Mouse (Mus musculus): Measurements from ENCODE around the gene Adh6a.

The Adh6a gene

DNA sequence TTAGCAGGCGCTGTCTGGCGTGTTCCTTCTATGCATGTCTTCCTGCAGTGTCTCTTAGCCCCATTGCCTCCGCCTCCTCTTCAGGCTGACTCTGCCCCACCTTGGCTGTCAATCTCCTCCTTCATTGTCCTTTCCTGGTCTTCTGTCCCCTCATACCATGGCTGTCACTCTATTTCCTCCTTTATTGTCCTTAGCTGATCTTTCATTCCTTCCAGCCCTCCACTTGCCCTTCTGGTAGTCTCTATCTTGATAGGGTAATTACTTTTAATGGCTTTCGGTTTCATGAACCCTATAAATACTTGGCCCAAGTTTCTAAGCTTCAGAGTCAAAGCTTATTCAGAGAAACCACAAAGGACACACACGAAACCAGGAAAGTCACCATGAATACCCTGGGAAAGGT is at the start of gene Adh6a:
Gene Adh6a (plus strand): TSS at position 322 of the 400 bp plus-strand sequence.
- DNase-seq: no peak

DNA sequence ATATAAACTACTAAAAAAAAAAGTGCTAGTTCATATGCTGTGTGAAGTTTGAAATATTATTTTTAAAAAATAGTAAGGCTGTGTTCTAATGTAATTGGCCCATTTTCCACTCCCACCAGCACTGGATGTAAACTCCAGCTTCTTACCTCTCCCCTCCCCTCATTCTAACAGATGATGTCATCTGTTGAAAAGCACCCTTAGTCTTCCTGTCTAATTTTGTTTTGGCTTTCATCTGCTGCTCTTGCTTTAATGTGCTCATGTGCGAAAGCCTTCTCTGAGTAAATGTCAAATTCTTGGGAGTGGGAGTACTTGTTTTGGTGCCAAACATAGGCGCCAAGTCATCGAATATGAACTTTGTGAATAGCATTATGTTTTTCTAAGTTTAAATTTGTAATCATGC is 48.4 kb upstream of the Adh6a start:
- no peak for DNase-seq

DNA sequence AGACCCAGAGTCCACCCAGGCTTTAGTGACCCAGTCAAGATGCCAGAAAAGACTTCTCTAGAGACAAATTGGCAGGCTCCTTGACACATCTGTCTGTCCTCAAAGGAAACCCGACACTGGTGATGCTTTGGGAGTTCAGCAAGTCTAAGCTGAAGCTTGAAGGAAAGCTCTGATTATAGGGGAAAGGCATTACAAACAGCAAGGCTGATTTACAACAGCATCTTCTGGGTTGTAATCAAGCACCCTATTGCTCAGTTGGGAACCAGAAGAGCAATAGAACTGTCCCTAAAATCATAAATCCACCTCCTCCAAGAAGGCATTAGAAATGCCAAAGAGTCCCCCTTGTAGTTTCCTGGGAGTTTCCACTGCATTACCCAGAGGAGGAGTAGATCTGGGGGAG is 42.6 kb upstream of the Adh6a start:
- no peak for DNase-seq

GRCm38 (mm10) chr3:138271297-138271696 is 41.8 kb upstream of the Adh6a start:
- DNase-seq: no peak

GRCm38 (mm10) chr3:138273080-138273479 is 40.0 kb upstream of the Adh6a start:
- DNase-seq: no peak

DNA sequence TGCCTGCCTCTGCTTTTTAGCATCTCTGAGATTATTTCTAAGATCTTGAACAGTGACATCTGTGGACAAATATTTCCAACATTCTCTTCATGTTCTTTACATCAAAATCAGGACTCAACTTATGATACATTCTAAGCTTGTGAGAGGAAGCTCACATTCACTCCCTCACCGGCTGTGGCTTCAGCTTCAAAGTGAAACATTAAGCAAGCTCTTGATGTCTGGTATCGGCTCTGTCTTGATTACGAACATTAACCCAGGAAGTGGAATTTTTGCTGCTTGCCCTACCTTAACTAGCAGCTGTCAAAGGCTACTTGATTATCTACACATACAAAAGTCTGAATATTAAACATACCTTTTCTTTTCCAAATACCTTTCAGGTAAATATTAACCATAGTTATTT is 38.0 kb upstream of the Adh6a start:
- no peak for DNase-seq

DNA sequence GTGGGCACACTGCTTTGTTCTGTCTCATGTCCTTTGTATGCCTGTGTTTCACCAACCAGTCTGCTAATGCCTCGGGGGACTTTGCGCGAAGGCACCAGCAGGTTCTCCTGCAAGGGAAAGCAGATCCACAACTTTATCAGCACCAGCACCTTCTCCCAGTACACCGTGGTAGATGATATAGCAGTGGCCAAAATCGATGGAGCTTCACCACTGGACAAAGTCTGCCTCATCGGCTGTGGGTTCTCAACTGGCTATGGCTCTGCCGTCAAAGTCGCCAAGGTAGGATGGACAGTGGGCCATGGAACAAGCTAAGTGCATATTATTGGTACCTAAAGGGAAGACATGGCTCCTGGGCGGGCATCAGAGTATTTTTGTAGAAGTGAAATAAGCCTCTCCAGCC is 30.5 kb upstream of the Adh6a start:
- DNase-seq: no peak

DNA sequence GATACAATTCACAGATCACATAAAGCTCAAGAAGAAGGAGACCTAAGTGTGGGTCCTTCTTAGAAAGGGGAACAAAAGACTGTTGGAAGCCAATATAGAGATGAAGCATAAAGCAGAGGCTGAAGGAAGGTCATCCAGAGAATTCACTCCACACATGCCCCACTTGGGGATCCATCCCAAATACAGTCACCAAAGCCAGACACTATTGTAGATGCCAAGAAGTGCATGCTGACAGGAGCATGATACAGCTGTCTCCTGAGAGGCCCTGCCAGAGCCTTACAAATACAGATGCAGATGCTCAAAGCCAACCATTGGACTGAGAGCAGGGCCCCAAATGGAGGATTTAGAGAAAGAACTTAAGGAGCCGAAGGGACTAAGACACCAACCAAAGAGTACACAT is 29.3 kb upstream of the Adh6a start:
- DNase-seq: no peak

- no peak for DNase-seq
Measured at GRCm38 (mm10) chr3:138285986-138286385, 27.1 kb upstream of the Adh6a start.

DNA sequence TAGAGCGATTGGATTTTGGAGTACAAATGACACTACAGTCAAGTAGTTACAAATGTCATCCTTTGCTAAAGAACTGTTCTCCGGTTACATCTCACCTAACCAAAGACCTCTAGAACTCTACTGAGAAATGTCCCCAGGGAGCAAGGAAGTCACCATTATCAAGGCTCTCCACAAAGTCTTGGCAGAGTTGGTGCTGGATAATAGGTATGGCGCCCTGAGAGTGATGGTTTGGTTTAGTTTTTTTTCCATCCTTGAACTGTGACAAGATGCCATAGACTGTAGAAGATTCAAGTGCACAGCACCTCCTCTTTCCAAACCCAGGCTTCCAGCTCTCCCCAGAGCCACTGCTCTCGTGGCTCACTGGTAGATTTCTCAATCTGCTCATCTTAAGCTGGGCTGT is 25.4 kb upstream of the Adh6a start:
- DNase-seq: no peak

GRCm38 (mm10) chr3:138290672-138291071 is 22.4 kb upstream of the Adh6a start:
- no peak for DNase-seq

- no peak for DNase-seq
Measured at GRCm38 (mm10) chr3:138291529-138292117, 21.5 kb upstream of the Adh6a start.

GRCm38 (mm10) chr3:138293298-138293895 is 19.7 kb upstream of the Adh6a start:
- no peak for DNase-seq

DNA sequence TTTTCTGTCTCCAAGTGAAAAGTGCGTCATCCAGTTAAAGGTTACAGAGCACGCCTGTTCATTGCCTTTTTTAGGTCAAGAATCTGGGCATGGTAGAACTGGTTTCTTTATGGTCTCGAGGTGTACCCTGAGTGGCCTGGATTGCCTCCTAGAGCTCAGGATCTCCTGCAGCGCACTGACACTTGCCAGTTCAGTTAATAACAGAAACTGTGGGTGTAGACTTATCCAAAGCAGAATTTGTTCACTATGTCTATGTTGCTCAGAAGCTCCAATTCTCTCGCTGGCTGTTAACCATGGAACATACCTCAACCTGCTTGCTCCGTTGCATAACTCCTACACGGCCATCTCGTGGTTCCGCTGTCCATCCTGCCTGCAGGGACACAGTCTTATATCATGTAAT is 13.0 kb upstream of the Adh6a start:
- no peak for DNase-seq

- no peak for DNase-seq
Measured at GRCm38 (mm10) chr3:138302676-138303075, 10.4 kb upstream of the Adh6a start.

DNA sequence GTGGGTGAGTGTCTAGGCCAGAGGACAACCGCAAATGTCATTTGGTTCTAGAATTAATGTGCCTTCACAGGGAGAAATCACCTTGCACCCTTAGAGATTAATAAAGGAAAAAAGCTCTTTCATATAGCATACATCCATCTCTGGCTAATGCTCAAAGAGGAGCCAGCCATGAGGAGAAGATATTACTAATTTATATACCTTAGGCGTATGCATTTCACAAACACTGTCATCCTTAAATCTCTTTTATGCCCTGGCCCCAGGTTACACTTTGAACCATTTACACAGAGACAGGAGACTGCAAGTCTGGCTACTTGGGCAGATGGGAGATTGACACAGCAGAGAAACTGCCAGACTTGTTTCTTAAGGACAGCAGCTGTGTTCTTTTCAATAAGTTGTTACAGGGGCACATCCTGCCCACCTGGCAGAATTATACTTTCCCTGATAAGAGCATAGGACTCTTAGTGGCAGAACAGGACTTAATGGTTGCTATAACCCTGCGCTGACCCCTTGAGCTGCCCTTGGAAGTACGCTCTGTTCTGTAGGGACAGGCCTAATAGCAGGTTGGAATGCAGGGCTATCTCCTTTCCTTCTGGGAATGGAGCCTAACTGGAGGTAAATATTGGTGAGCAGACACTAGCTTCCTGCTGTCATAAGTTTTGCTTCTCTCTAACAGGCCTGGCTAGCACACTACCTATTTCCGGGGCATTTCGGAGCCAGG is 9.2 kb upstream of the Adh6a start:
- DNase-seq: no peak

DNA sequence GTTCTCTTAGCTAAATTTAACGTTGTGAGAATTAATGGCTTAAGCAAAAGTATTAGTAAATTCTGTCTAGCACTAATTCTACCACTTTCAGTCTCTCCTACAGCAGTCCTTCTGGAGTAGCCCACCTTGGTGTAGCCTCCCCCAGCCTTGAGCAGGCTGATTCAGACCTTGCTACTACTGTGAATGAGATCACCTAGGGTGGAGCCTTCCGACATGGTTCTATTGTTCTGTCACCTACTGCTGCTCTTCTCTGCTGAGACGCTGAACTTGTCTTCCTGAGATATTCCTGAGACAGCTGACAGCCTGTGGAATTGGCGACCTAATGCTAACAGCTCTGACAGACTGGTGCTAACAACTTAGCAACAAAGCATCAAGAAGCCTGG is 8.6 kb upstream of the Adh6a start:
- DNase-seq: no peak

DNA sequence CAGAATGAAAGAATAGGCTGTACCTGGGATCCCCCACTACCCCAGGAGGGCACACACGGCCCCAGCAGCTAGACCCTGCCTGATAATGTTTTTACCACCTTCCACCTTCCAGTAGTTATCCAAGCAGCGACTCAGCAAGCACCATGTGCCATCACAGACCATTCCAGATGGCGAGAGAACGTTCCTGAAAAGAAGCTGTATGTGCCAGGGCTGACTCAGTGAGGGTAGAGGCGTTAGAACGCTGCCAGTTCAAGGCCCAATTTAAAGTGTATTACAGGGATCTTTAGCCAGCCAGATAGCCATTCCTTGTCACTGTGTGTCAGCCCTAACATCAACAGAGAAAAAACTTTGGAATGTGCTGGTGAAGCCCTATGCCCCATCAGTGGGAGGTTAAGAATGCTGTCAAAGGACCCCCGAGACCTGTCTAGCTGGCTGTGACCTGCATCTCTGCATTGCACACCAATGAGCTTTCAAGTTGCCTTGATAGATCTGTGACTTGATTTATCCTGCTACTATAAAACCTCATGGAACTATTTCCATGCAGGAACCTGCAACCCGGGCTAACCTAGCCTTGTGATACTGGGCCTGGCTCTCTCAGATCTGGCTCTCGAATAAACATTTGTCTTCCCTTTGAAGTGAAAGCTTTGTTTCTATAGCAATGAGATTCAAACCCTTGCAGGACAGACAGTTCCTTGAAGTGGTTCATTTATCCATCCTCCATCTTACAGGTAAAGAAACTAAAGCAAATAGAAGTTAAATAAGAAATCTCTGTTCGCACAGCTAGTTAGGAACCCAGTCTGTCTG is 7.4 kb upstream of the Adh6a start:
- DNase-seq: no peak

DNA sequence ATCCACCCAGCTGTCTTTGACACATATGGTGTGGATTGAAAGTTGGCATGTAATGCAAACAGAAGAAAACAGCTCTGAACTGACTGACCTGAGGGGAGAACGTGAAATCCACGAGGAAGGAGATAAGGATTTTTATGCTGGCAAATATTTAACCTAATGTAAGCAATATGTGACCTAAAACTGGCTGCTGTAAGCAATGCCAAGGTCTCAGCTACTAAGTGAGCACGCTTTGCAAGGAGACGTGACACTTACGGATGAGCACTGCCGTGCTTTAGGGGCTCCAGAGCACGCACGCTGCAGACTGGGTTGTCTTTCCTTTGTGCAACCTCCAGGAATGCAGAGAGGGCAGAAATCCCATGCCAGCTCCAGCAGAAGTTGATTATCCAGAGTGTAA is 6.8 kb upstream of the Adh6a start:
- no peak for DNase-seq

DNA sequence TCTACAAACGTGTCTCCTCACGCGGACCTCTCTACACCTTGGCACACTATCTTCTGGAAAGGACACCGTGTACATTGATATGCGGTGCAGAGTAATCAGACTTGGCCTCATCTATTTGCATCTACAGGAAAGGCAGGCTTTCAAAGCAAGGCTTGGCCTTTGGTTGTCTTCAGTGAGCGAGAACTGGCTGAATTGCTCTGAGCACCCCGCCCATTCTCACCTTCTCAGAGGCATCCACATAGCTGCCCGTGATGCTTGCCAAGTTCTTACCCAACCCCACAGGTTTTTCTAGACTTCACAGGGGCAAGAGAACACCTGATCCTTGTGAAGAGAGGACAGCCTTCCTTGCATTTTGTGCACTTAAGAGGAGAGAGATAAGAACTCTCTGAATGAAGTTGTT is 3.2 kb upstream of the Adh6a start:
- DNase-seq: no peak

- DNase-seq: no peak
Measured at GRCm38 (mm10) chr3:138311015-138311414, 2.1 kb upstream of the Adh6a start.

DNA sequence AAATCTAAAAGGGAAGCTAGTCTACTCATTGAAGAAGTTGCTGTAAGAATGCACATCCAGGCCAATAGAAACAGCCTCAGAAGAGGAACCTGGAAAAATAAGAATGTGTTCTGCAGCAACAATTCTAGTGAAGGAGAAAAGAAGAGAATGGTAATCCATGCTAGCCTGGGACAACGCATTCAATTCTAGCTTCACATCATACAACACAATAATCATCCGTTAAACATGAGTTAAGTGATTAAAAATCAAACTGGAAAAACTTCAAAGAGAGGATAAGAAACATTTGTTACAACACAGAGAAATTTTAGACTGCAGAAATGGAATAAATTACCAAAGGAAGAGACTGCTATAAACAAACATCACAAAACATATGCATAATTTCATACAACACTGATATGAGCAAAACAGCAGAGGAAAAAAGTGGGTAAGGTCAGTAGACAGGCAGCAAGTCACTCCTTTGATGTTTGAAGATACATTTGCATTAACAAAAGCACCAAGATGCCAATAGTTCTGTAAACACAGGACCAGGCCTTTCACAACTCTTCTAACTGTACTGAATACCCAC is 3.9 kb downstream of the Adh6a start:
- DNase-seq: no peak

- DNase-seq: no peak
Measured at GRCm38 (mm10) chr3:138325001-138325400, 11.9 kb downstream of the Adh6a start.
